Mouse (Mus musculus): Measurements from ENCODE around the gene Foxo3.

DNA sequence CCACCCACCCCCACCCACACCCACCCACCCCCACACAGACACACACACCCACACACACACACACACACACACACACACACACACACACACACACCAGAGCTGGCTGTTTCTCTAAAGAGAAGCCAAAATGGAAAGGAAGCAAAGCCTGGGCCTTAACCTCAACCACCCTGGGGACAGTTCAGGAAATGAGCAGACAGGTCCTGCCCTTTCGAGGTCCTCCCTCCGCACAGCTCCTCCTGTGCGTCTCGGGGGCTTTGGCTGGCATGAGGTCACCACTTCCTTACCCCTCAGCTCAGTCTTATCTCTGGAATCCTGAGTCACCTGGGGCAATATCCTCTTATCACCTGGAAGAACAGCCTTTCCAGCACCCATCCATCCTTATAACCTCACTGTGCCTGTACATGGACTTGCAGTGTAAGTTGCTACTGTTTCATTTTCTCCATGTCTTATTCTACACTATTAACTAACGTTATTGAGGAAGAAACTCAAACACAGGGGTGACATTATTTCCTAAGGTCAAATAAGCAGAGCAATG, 56.1 kb downstream of the Foxo3 start:
- TF ChIP-seq MXI1 (IDR thresholded peaks at IDR 0.05; ENCODE audit: low read depth, low read length) (no peak), CTCF (conservative IDR thresholded peaks at IDR 0.05 in 1 of 2, IDR thresholded peaks at IDR 0.05 in 1 of 2; ENCODE audit: low read depth in 2 of 2, low read length in 2 of 2) (no peak), POLR2A (IDR thresholded peaks at IDR 0.05; ENCODE audit: low read depth, low read length) (no peak), MAZ (IDR thresholded peaks at IDR 0.05; ENCODE audit: low read depth, low read length) (no peak), ZMIZ1 (IDR thresholded peaks at IDR 0.05; ENCODE audit: low read depth, low read length) (no peak), EP300 (IDR thresholded peaks at IDR 0.05; ENCODE audit: low read length) (no peak), SMC3 (IDR thresholded peaks at IDR 0.05; ENCODE audit: low read depth, low read length) (no peak), CHD1 (IDR thresholded peaks at IDR 0.05; ENCODE audit: low read depth, low read length) (no peak), MAX (IDR thresholded peaks at IDR 0.05; ENCODE audit: low read length) (no peak), USF2 (conservative IDR thresholded peaks at IDR 0.05; ENCODE audit: low read depth, low read length) (no peak), RAD21 (IDR thresholded peaks at IDR 0.05; ENCODE audit: low read depth, low read length) (no peak), TBP (conservative IDR thresholded peaks at IDR 0.05; ENCODE audit: low read depth, low read length) (no peak), TCF12 (IDR thresholded peaks at IDR 0.05; ENCODE audit: low read depth, low read length) (no peak), E2F4 (IDR thresholded peaks at IDR 0.05; ENCODE audit: insufficient replicate concordance, low read depth, low read length) (no peak)
